Mouse (Mus musculus) heart, adult 2 months (tissue): ENCODE measurements at regions not wholly inside any gene's neighbourhood (a gene's known extent, or its start where the extent isn't known, plus 50 kb on each side); places are given as distances from the start of the nearest gene placed in this dataset.

Source experiments
- EP300 ChIP-seq: fragments of 200-500 bp; IDR thresholded peaks from 2 replicates; pipeline ENCODE4 v1.6.1; 2011; ENCODE audit warnings: low read depth, low read length, control low read depth; ENCODE audit not compliant: insufficient read depth
- POLR2A ChIP-seq: fragments of 200-500 bp; IDR thresholded peaks from 2 replicates; pipeline ENCODE4 v1.6.1; 2011; ENCODE audit warnings: mild to moderate bottlenecking, low read depth, low read length, control low read depth; ENCODE audit not compliant: insufficient read depth

- no peak for TF ChIP-seq EP300
- no peak for TF ChIP-seq POLR2A
Observed at GRCm38 (mm10) chr11:12543042-12543441, 78.3 kb upstream of the Cobl start.
